Mouse (Mus musculus) heart, adult 2 months (tissue): ENCODE data around the gene Tcf21. TPM values are rescaled to one million over a fixed set of nuclear protein-coding genes. Genes with fewer than 3 reads are reported as not detected.

Experiments used
- DNase-seq, 2 experiments: peaks; one replicate each; pipeline ENCODE4 v3.0.0; 2021
- H3K27ac ChIP-seq: fragments of 200-600 bp; 2 replicates; pipeline ENCODE4 v1.8.1; 2022
- H3K27me3 ChIP-seq: fragments of 200-500 bp; 2 replicates; pipeline ENCODE4 v1.6.1; 2012; ENCODE audit warnings: mild to moderate bottlenecking, low read length, inconsistent platforms, mixed read lengths; ENCODE audit not compliant: control insufficient read depth, insufficient read depth
- H3K36me3 ChIP-seq: fragments of 200-500 bp; 2 replicates; pipeline ENCODE4 v1.6.1; 2012; ENCODE audit warnings: low read length, inconsistent platforms; ENCODE audit not compliant: control insufficient read depth, insufficient read depth
- H3K4me1 ChIP-seq: fragments of 200-500 bp; 2 replicates; pipeline ENCODE4 v1.6.1; 2011; ENCODE audit warnings: low read length; ENCODE audit not compliant: control insufficient read depth, insufficient read depth
- H3K4me3 ChIP-seq: fragments of 200-600 bp; 2 replicates; pipeline ENCODE4 v1.8.1; 2022
- H3K79me2 ChIP-seq: fragments of 200-500 bp; replicated peaks from 2 replicates; pipeline ENCODE4 v1.6.1; 2012; ENCODE audit warnings: mild to moderate bottlenecking, inconsistent platforms, low read length, moderate library complexity, mixed read lengths; ENCODE audit not compliant: control insufficient read depth, insufficient read depth
- H3K9ac ChIP-seq: fragments of 200-500 bp; 2 replicates; pipeline ENCODE4 v1.6.1; 2012; ENCODE audit warnings: low read depth, mild to moderate bottlenecking, control low read depth, inconsistent platforms, low read length, mixed read lengths
- CTCF ChIP-seq: fragments of 200-600 bp; IDR thresholded peaks from 2 replicates; pipeline ENCODE4 v1.8.1; 2022; ENCODE audit warnings: antibody characterized with exemption, mild to moderate bottlenecking, moderate library complexity
- EP300 ChIP-seq: fragments of 200-500 bp; IDR thresholded peaks from 2 replicates; pipeline ENCODE4 v1.6.1; 2011; ENCODE audit warnings: low read depth, low read length, control low read depth; ENCODE audit not compliant: insufficient read depth
- POLR2A ChIP-seq: fragments of 200-500 bp; IDR thresholded peaks from 2 replicates; pipeline ENCODE4 v1.6.1; 2011; ENCODE audit warnings: mild to moderate bottlenecking, low read depth, low read length, control low read depth; ENCODE audit not compliant: insufficient read depth
- WGBS: fragments of 180-500 bp; shearing (Covaris S2); methylation state at CpG from one replicate; pipeline ENCODE4 v1.1.7; 2018; 5-methylcytosine and 5-hydroxymethylcytosine counted together
- intact Hi-C: fragments of 180-260 bp; cut with DNase I; formaldehyde crosslinking; loops from one replicate; pipeline ENCODE4 v1.15.1; 2025
- long read RNA-seq: library from polyadenylated mRNA; stranded (forward); transcript quantifications from one replicate; pipeline ENCODE4 v2.0.0, GENCODE M21; 2021
- polyA plus RNA-seq: library from polyadenylated mRNA; depleted of rRNA; stranded (reverse); fragments of >200 nt; gene quantifications from 2 replicates; pipeline ENCODE4 v1.2.3, GENCODE M21; 2012; rRNA removed
- total RNA-seq, 2 experiments: library from RNA; stranded (reverse); gene quantifications; 2 replicates each; pipeline ENCODE4 v1.2.3; 2021

Tcf21 gene
- total RNA-seq (1 to 10 TPM; 8.4 to 9.6 TPM), polyA plus RNA-seq (29.6 and 32.3 TPM in 2 replicates)
- long read RNA-seq, transcript Tcf21-201 (2 exons, 1,267 nt), result major isoform, 15 of 15 reads
- long read RNA-seq, partial matches to known transcripts, result 0 of 15 reads
- long read RNA-seq, other reads (novel, unspliced or antisense), result 0 of 15 reads

- Histone ChIP-seq H3K27ac (peak within 1 kb of the TSS; percentile 77), H3K36me3 (no peaks in the 10 kb centered on the region), H3K27me3 (peaks cover 12% of the 10 kb centered on the region), H3K4me3 (peak within 1 kb of the TSS; percentile 51), H3K9ac (peak within 1 kb of the TSS; percentile 65), H3K79me2 (no peaks in the 10 kb centered on the region), H3K4me1 (no peaks in the 10 kb centered on the region)
- peak; percentile 81 to 82 for DNase-seq
- WGBS, result 15% methylated on average over 20 of the region's 20 CpGs
- TF ChIP-seq EP300 (0 out of 2 replicates have a peak, but pooled peaks have one; percentile 55), POLR2A (peak; percentile 93), CTCF (no peak)
- intact Hi-C loops, result loop anchor here (2.0 to 10.0 kb wide), 2 partner anchors 55 to 257 kb away; no protein-coding TSS in a partner anchor
Measured at GRCm38 (mm10) chr10:22819871-22820590, at the start of gene Tcf21. Gene Tcf21 (minus strand): TSS chr10:22820174.

GRCm38 (mm10) chr10:22868386-22868918 is 48.5 kb upstream of the Tcf21 start:
- intact Hi-C loops, result no loop called here
- DNase-seq, result peak; percentile 8 to 25
- Histone ChIP-seq H3K4me1 (peaks cover 2% of the 10 kb centered on the region; the same call in 1 of the 2 replicates), H3K9ac (no peak overlapping the region), H3K4me3 (no peak overlapping the region), H3K27ac (no peak overlapping the region), H3K79me2 (no peaks in the 10 kb centered on the region), H3K27me3 (no peaks in the 10 kb centered on the region), H3K36me3 (no peaks in the 10 kb centered on the region)
- no peak for TF ChIP-seq EP300
- WGBS, result 24% methylated on average over 8 of the region's 8 CpGs

- H3K9ac ChIP-seq, result no peak overlapping the region
- intact Hi-C loops, result no loop called here
- WGBS, result 83% methylated on average over 2 of the region's 2 CpGs
Measured at GRCm38 (mm10) chr10:22867210-22867609, 47.2 kb upstream of the Tcf21 start.

DNA sequence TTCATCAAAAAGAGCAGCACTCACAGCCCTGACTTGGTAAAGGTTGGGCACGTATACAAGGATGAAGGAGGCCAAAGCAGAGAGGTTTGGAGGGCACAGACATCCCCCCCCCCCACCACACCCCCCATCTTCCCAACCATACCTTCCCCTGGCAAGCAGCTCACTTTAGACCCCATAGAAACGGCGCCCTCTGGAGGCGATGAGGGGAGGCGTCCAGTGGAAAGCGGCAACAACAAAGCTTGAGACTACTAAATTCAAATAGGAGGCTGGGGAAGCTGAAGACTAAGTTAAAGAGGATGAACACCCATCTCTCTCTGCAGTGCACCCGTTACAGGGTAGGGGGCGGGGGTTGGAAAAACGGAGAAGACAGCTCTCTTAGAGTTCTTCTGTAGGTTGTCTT is 38.1 kb upstream of the Tcf21 start:
- intact Hi-C loops, result no loop called here

More at GRCm38 (mm10) chr10:22867210-22867609, 47.2 kb upstream of the Tcf21 start:
- Histone ChIP-seq H3K36me3 (no peaks in the 10 kb centered on the region), H3K27ac (no peak overlapping the region), H3K27me3 (no peaks in the 10 kb centered on the region), H3K4me1 (peaks cover 2% of the 10 kb centered on the region; the same call in 1 of the 2 replicates), H3K4me3 (no peak overlapping the region), H3K79me2 (no peaks in the 10 kb centered on the region)
- no peak for TF ChIP-seq POLR2A
- no peak for TF ChIP-seq EP300
- no peak for TF ChIP-seq CTCF
- DNase-seq, result no peak

DNA sequence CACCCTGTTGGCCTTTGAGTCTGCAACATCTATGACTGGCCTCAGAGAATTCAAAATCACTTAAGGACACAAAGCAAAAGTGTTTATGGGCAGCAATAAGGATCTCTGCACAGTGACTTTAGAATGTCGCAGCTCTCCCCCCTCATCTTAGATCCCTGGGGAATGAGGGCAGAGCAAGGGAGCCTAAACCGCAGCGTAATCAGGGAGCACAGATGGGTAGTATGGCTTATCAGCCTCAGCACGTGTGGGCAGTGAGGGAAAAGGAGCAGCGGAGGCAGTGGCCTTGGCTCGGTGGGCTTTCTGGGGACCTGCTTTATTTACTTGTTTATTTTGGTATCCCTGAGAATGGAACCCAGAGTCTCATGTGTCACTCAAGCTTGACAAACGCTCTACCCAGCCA is 34.4 kb upstream of the Tcf21 start:
- no peak for DNase-seq
- Histone ChIP-seq H3K27ac (no peak overlapping the region), H3K27me3 (no peaks in the 10 kb centered on the region), H3K79me2 (no peaks in the 10 kb centered on the region), H3K36me3 (no peaks in the 10 kb centered on the region), H3K4me3 (no peak overlapping the region), H3K9ac (no peak overlapping the region), H3K4me1 (no peaks in the 10 kb centered on the region; the same call in 1 of the 2 replicates)
- no peak for TF ChIP-seq POLR2A
- TF ChIP-seq CTCF, result no peak
- no peak for TF ChIP-seq EP300
- intact Hi-C loops, result no loop called here
- WGBS, result 31% methylated on average over 7 of the region's 7 CpGs

More for the DNA sequence above, 38.1 kb upstream of the Tcf21 start:
- Histone ChIP-seq H3K27me3 (no peaks in the 10 kb centered on the region), H3K27ac (no peak overlapping the region), H3K4me3 (no peak overlapping the region), H3K36me3 (no peaks in the 10 kb centered on the region), H3K9ac (no peak overlapping the region), H3K79me2 (no peaks in the 10 kb centered on the region), H3K4me1 (no peaks in the 10 kb centered on the region; the same call in 1 of the 2 replicates)
- TF ChIP-seq CTCF (peak; percentile 34), EP300 (no peak)
- 41% methylated on average over 9 of the region's 9 CpGs for WGBS
- no peak for DNase-seq

GRCm38 (mm10) chr10:22845351-22845750 is 25.4 kb upstream of the Tcf21 start:
- Histone ChIP-seq H3K27me3 (peaks cover 3% of the 10 kb centered on the region), H3K9ac (no peak overlapping the region), H3K36me3 (no peaks in the 10 kb centered on the region), H3K79me2 (no peaks in the 10 kb centered on the region), H3K4me1 (no peaks in the 10 kb centered on the region), H3K27ac (no peak overlapping the region), H3K4me3 (no peak overlapping the region)
- no peak for DNase-seq
- TF ChIP-seq POLR2A, result no peak
- TF ChIP-seq CTCF, result no peak
- no peak for TF ChIP-seq EP300
- intact Hi-C loops, result no loop called here
- WGBS, result 36% methylated on average over 3 of the region's 3 CpGs
